Mouse (Mus musculus) hindbrain, embryonic 10.5 days (tissue): ENCODE measurements around the gene Cyp4f40. TPM values are rescaled to one million over a fixed set of nuclear protein-coding genes. Genes with fewer than 3 reads are reported as not detected.
"Not testable (repeated sequence)": the region's sequence is repeated elsewhere in the genome, so short reads cannot be mapped to it uniquely, and the experiment has no call there.

Experiments used
- DNase-seq: peaks from one replicate; pipeline ENCODE4 v3.0.0-alpha.2; 2017; ENCODE audit warnings: low spot score
- H3K27ac ChIP-seq: fragments of 300-500 bp; sonication (generic); 2 replicates; pipeline ENCODE4 v1.5.1; 2016; ENCODE audit warnings: mild to moderate bottlenecking, moderate library complexity
- H3K27me3 ChIP-seq: fragments of 300-500 bp; sonication (generic); 2 replicates; pipeline ENCODE4 v1.6.1; 2016; ENCODE audit warnings: mild to moderate bottlenecking; ENCODE audit not compliant: poor library complexity, insufficient read depth, severe bottlenecking
- H3K36me3 ChIP-seq: fragments of 300-500 bp; sonication (generic); 2 replicates; pipeline ENCODE4 v1.6.1; 2016; ENCODE audit warnings: mild to moderate bottlenecking, moderate library complexity
- H3K4me1 ChIP-seq: fragments of 300-500 bp; sonication (generic); replicated peaks from 2 replicates; pipeline ENCODE4 v1.6.1; 2016; ENCODE audit warnings: mild to moderate bottlenecking
- H3K4me3 ChIP-seq: fragments of 300-500 bp; sonication (generic); 2 replicates; pipeline ENCODE4 v1.5.1; 2016; ENCODE audit warnings: mild to moderate bottlenecking, moderate library complexity
- H3K9me3 ChIP-seq: fragments of 300-500 bp; sonication (generic); 2 replicates; pipeline ENCODE4 v1.6.1; 2016; ENCODE audit warnings: mild to moderate bottlenecking, moderate library complexity
- polyA plus RNA-seq: library from polyadenylated mRNA; unstranded; fragments of >200 nt; fragmentation: Nextera tagmentation; extraction: Ambion mirVana; gene quantifications from 2 replicates; pipeline ENCODE4 v1.2.1, GENCODE M21; 2016

The Cyp4f40 gene
- polyA plus RNA-seq, 1 experiment from 2014 or later = not detected

DNA sequence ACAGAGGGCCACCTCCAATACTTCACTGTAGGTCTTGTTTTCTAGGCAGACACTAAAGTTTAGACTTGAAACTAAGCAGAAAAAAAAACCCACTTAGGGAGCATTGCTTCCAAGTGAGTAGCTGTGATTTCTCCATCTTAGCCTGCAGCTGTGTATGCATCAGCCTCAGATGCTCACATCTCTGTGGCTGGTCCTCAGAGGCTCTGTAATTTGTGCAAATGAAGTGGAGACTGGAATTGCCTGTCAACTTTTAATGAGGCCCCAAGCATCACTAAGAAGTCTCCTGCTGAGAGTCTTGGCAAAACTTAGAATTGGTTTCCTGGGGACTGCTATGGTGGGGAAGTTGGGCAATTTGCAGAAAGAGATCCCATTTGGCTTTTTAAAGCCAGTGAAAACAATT lies 67.7 kb downstream of the Cyp4f40 start:
- not testable (repeated sequence) for H3K36me3 ChIP-seq, H3K4me1 ChIP-seq, H3K27me3 ChIP-seq, H3K27ac ChIP-seq, H3K9me3 ChIP-seq, DNase-seq, H3K4me3 ChIP-seq

Other genes with a start within 250 kb of the Cyp4f40 start
- not detected in 2 replicates for gene Pglyrp2, start 234.7 kb upstream of the Cyp4f40 start, polyA plus RNA-seq
- gene Cyp4f39, start 206.2 kb upstream of the Cyp4f40 start, polyA plus RNA-seq = 0.52 and 0.54 TPM in 2 replicates
- gene Cyp4f17, start 152.8 kb upstream of the Cyp4f40 start, polyA plus RNA-seq = 8.0 and 8.9 TPM in 2 replicates
- gene Cyp4f16, start 122.3 kb upstream of the Cyp4f40 start, polyA plus RNA-seq = 12.9 and 14.4 TPM in 2 replicates
- not detected in 2 replicates for gene Cyp4f37, start 37.6 kb upstream of the Cyp4f40 start, polyA plus RNA-seq
- 2.3 and 3.8 TPM in 2 replicates for gene Cyp4f15, start 26.7 kb downstream of the Cyp4f40 start, polyA plus RNA-seq
- 38.6 and 45.4 TPM in 2 replicates for gene Zfp871, start 129.4 kb downstream of the Cyp4f40 start, polyA plus RNA-seq
- 26.1 and 33.1 TPM in 2 replicates for gene Zfp811, start 151.0 kb downstream of the Cyp4f40 start, polyA plus RNA-seq
- gene Zfp799, start 171.4 kb downstream of the Cyp4f40 start, polyA plus RNA-seq = 12.9 and 14.5 TPM in 2 replicates
- 6.9 and 7.4 TPM in 2 replicates for gene Zfp870, start 232.7 kb downstream of the Cyp4f40 start, polyA plus RNA-seq